Mouse (Mus musculus) heart, adult 2 months (tissue): Measurements from ENCODE around the gene Peli1. TPM values are rescaled to one million over a fixed set of nuclear protein-coding genes. Genes with fewer than 3 reads are reported as not detected.

Experiments
- DNase-seq, 2 experiments: peaks; one replicate each; pipeline ENCODE4 v3.0.0; 2021
- H3K27ac ChIP-seq: fragments of 200-600 bp; 2 replicates; pipeline ENCODE4 v1.8.1; 2022
- H3K27me3 ChIP-seq: fragments of 200-500 bp; 2 replicates; pipeline ENCODE4 v1.6.1; 2012; ENCODE audit warnings: mild to moderate bottlenecking, low read length, inconsistent platforms, mixed read lengths; ENCODE audit not compliant: control insufficient read depth, insufficient read depth
- H3K36me3 ChIP-seq: fragments of 200-500 bp; 2 replicates; pipeline ENCODE4 v1.6.1; 2012; ENCODE audit warnings: low read length, inconsistent platforms; ENCODE audit not compliant: control insufficient read depth, insufficient read depth
- H3K4me1 ChIP-seq: fragments of 200-500 bp; 2 replicates; pipeline ENCODE4 v1.6.1; 2011; ENCODE audit warnings: low read length; ENCODE audit not compliant: control insufficient read depth, insufficient read depth
- H3K4me3 ChIP-seq: fragments of 200-600 bp; 2 replicates; pipeline ENCODE4 v1.8.1; 2022
- H3K79me2 ChIP-seq: fragments of 200-500 bp; replicated peaks from 2 replicates; pipeline ENCODE4 v1.6.1; 2012; ENCODE audit warnings: mild to moderate bottlenecking, inconsistent platforms, low read length, moderate library complexity, mixed read lengths; ENCODE audit not compliant: control insufficient read depth, insufficient read depth
- H3K9ac ChIP-seq: fragments of 200-500 bp; 2 replicates; pipeline ENCODE4 v1.6.1; 2012; ENCODE audit warnings: low read depth, mild to moderate bottlenecking, control low read depth, inconsistent platforms, low read length, mixed read lengths
- CTCF ChIP-seq: fragments of 200-600 bp; IDR thresholded peaks from 2 replicates; pipeline ENCODE4 v1.8.1; 2022; ENCODE audit warnings: antibody characterized with exemption, mild to moderate bottlenecking, moderate library complexity
- EP300 ChIP-seq: fragments of 200-500 bp; IDR thresholded peaks from 2 replicates; pipeline ENCODE4 v1.6.1; 2011; ENCODE audit warnings: low read depth, low read length, control low read depth; ENCODE audit not compliant: insufficient read depth
- POLR2A ChIP-seq: fragments of 200-500 bp; IDR thresholded peaks from 2 replicates; pipeline ENCODE4 v1.6.1; 2011; ENCODE audit warnings: mild to moderate bottlenecking, low read depth, low read length, control low read depth; ENCODE audit not compliant: insufficient read depth
- WGBS: fragments of 180-500 bp; shearing (Covaris S2); methylation state at CpG from one replicate; pipeline ENCODE4 v1.1.7; 2018; 5-methylcytosine and 5-hydroxymethylcytosine counted together
- intact Hi-C: fragments of 180-260 bp; cut with DNase I; formaldehyde crosslinking; loops from one replicate; pipeline ENCODE4 v1.15.1; 2025
- polyA plus RNA-seq: library from polyadenylated mRNA; depleted of rRNA; stranded (reverse); fragments of >200 nt; gene quantifications from 2 replicates; pipeline ENCODE4 v1.2.3, GENCODE M21; 2012
- total RNA-seq, 2 experiments: library from RNA; stranded (reverse); gene quantifications; 2 replicates each; pipeline ENCODE4 v1.2.3; 2021

Gene Peli1
- total and polyA plus RNA-seq, 3 experiments = 6.2 to 13.7 (median 13.6) TPM

DNA sequence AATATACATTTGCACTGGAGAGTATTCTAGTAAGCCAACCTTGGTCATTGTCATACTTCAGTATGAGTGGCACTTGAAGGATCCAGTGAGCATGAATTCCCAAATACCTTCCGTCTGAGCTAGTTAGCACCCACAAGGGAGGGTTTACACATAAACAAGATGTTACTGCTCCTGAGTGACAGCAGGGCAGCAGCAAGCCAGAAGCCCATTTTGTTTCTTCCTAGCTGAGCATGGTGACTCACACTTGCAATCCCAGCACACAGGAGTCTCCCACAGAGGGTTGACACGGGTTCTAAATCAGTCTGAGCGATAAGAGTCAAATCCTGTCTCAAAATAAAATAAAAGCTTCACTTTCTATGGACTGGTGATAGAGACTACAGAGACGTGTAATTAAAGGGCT lies 66.5 kb downstream of the Peli1 start:
- no peak overlapping the region for H3K9ac ChIP-seq
- no peak overlapping the region for H3K4me3 ChIP-seq
- no peak for DNase-seq
- no peaks in the 10 kb centered on the region for H3K79me2 ChIP-seq
- WGBS = 45% methylated on average over 4 of the region's 4 CpGs
- H3K27me3 ChIP-seq = no peaks in the 10 kb centered on the region
- H3K27ac ChIP-seq = no peak overlapping the region
- TF ChIP-seq POLR2A (no peak), EP300 (no peak), CTCF (no peak)
- no peaks in the 10 kb centered on the region; the same call in 1 of the 2 replicates for H3K4me1 ChIP-seq
- intact Hi-C loops = no loop called here
- H3K36me3 ChIP-seq = no peaks in the 10 kb centered on the region

DNA sequence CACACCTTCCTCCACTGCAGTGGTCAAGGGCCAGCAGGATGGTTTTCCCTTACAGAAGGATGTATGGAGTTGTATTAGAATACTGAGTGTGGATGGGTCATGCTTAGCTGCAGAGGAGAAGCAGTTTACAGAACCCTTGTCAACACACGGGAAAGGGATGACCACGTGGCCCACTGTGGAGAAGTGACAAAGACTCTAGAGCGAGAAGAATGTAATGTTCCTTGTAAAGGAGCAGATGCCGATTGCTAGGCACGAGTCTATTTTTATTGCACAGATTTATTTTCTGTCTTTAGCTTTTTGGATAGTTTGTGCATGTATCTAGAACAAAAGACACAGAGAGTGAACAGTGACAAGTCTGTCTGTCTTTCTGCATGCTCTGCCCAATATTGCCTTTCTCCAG lies 71.0 kb downstream of the Peli1 start:
- intact Hi-C loops = no loop called here
- Histone ChIP-seq H3K79me2 (no peaks in the 10 kb centered on the region), H3K36me3 (no peaks in the 10 kb centered on the region), H3K27ac (no peak overlapping the region), H3K27me3 (no peaks in the 10 kb centered on the region), H3K4me3 (no peak overlapping the region), H3K4me1 (no peaks in the 10 kb centered on the region; the same call in 1 of the 2 replicates), H3K9ac (no peak overlapping the region)
- DNase-seq = no peak
- TF ChIP-seq EP300 = no peak
- no peak for TF ChIP-seq CTCF
- TF ChIP-seq POLR2A = no peak
- 75% methylated on average over 5 of the region's 5 CpGs for WGBS

DNA sequence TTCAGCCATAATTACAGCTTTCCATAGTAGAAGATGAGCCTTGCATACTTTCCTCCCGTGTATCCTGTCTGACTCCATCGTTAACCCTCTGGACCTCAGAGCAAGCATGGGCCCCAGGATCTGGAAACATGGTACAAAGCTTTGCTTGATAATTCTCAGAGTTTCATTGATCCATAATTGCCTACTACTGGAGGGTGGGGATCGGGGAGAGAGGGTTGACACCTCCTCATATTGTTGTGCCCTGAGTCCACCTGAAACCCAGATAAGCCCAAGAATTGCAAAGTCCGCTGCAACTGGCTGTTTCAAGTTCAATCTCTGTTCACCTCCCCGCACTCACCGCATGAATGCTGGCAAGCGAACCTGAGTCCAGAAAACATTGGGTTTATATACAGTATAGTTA lies 72.1 kb downstream of the Peli1 start:
- TF ChIP-seq EP300 = no peak
- TF ChIP-seq CTCF = no peak
- no peak for TF ChIP-seq POLR2A

DNA sequence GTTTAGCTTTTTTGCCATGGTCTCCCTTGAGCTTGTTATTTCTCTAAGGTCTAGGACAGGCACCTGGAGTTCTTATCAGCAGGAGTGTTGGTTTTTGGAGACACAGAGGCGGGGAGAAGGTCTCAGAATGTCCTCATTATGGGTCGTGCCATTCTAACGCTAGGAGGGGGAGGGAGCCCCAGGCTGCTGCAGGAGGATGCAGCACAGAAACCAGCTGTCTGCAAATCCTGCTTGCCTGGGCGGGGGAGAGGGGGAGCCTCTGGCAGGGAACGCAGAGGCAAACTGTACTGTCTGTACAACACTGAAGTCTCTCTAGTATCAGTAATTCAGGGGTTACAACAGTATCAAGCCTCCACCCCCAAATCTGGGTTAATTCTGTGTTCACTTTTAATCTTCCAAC lies 72.6 kb downstream of the Peli1 start:
- intact Hi-C loops = no loop called here
- Histone ChIP-seq H3K36me3 (no peaks in the 10 kb centered on the region), H3K4me3 (no peak overlapping the region), H3K27me3 (no peaks in the 10 kb centered on the region), H3K27ac (no peak overlapping the region), H3K9ac (no peak overlapping the region), H3K79me2 (no peaks in the 10 kb centered on the region), H3K4me1 (no peaks in the 10 kb centered on the region)
- TF ChIP-seq CTCF = no peak
- TF ChIP-seq EP300 = no peak
- TF ChIP-seq POLR2A = no peak
- DNase-seq = no peak
- WGBS = 26% methylated on average over 5 of the region's 5 CpGs

More for the DNA sequence above, 72.1 kb downstream of the Peli1 start:
- Histone ChIP-seq H3K79me2 (no peaks in the 10 kb centered on the region), H3K4me3 (no peak overlapping the region), H3K4me1 (no peaks in the 10 kb centered on the region), H3K27ac (no peak overlapping the region), H3K9ac (no peak overlapping the region), H3K27me3 (no peaks in the 10 kb centered on the region), H3K36me3 (no peaks in the 10 kb centered on the region)
- intact Hi-C loops = no loop called here
- DNase-seq = no peak
- 73% methylated on average over 7 of the region's 7 CpGs for WGBS

DNA sequence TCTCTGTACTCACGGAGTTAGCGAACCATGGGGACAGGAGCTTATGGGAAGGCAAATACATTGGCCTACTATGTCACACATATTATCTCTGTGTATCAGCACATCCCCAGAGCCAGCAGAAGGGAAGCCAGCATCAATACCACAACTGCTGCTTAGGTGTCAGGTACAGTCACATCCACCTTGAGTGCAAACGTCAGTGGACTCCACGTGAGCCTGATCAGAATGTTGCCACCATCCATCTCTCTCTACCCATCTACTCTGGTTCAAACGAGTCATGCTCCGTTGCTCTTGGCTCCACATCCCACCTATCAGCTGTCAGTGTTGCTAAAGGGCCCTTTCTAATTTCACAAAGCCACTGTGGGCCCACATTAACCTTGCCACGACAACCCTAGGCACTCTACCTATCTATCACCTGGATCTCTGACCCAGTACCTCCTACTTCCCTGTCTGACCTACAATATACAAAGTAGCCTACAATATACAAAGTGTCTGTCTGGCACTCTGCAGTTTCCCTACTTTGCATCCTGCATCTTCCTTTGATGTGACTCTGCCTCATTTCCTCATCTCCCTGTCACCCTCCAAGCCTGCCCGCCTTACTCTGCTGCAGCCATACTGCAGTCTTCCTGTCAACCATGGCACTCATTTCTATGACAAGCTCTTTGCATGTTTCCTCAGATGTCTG lies 73.4 kb downstream of the Peli1 start:
- no peaks in the 10 kb centered on the region for H3K79me2 ChIP-seq
- intact Hi-C loops = no loop called here
- H3K27ac ChIP-seq = no peak overlapping the region
- 72% methylated on average over 8 of the region's 8 CpGs for WGBS
- no peaks in the 10 kb centered on the region for H3K36me3 ChIP-seq
- DNase-seq = no peak
- H3K27me3 ChIP-seq = no peaks in the 10 kb centered on the region
- H3K4me1 ChIP-seq = no peaks in the 10 kb centered on the region
- TF ChIP-seq POLR2A = no peak
- TF ChIP-seq EP300 = no peak
- no peak for TF ChIP-seq CTCF
- no peak overlapping the region for H3K4me3 ChIP-seq
- H3K9ac ChIP-seq = no peak overlapping the region

DNA sequence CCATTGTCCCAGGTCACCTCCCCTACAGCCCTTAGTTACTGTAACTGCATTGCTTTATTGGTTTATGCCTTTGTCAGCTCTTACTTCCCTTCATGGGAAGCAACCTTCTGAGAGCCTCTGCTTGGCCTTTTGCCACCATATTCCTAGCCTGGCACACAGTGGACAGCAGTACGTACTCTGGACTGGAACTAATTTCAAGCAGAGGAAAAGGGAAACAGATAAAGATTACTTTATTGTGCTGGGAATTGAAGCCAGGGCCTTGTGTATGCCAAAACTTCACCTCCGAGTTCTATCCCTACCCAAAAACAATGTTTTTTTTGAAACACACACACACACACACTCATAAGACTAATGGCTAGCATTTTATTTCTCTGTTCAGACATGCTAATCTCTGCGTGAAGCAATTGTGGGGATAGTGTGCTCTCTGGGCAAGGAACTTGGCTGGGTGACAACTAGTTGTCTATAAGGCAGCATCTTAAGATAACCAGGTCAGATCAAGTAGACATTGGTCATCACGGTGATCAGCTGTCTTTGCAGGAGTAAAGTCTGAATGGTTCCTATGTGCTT lies 74.0 kb downstream of the Peli1 start:
- WGBS = 46% methylated on average over 4 of the region's 4 CpGs
- Histone ChIP-seq H3K4me1 (no peaks in the 10 kb centered on the region), H3K79me2 (no peaks in the 10 kb centered on the region), H3K27ac (no peak overlapping the region), H3K36me3 (no peaks in the 10 kb centered on the region), H3K27me3 (no peaks in the 10 kb centered on the region), H3K9ac (no peak overlapping the region), H3K4me3 (no peak overlapping the region)
- intact Hi-C loops = no loop called here
- TF ChIP-seq CTCF (no peak), POLR2A (no peak), EP300 (no peak)
- DNase-seq = peak in 1 of 2 experiments; percentile 10
